Mouse (Mus musculus) liver, adult 2 months (tissue): ENCODE measurements around the gene Gm20388.

Experiments used
- CTCF ChIP-seq: fragments of 200-500 bp; IDR thresholded peaks from 2 replicates; pipeline ENCODE4 v1.5.1; 2011; ENCODE audit warnings: low read depth, low read length, control low read depth
- POLR2A ChIP-seq: fragments of 200-500 bp; IDR thresholded peaks from 2 replicates; pipeline ENCODE4 v1.6.1; 2011; ENCODE audit warnings: low read length, control low read depth; ENCODE audit not compliant: insufficient read depth; ENCODE audit errors: extremely low read depth

DNA sequence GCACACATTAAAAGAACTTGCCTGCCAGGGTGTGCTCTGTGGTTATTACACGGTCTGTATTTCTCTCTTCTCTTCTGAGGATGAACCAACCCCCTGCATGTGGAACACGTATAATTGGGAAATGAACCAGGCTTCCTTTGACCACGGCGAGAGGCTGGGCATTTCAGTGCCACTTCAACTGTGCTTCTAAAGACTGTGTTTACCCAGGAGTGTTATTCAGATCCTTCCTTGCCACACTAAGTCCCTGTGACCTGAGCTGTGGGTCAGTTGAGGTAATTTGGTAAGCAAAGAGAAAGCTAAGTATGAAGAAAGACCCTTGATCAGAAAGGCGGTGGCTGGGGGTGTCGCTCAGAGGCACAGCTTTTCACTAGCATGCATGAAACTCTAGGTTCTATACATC lies 29.3 kb upstream of the Gm20388 start:
- no peak for TF ChIP-seq POLR2A
- no peak for TF ChIP-seq CTCF
